Mouse (Mus musculus) neural tube, embryonic 14.5 days (tissue): ENCODE data around the gene Rs1. TPM values are rescaled to one million over a fixed set of nuclear protein-coding genes. Genes with fewer than 3 reads are reported as not detected.
A peak's percentile ranks its signal among the peaks of the same experiment; 100 is the strongest.
"Not testable (repeated sequence)": the region's sequence is repeated elsewhere in the genome, so short reads cannot be mapped to it uniquely, and the experiment has no call there.

ENCODE experiments used
- ATAC-seq: fragments of 200-750 bp; cut with Nextera tagmentation; 2 replicates; pipeline ENCODE4 v1.8.0; 2017; ENCODE audit warnings: low read depth, mild to moderate bottlenecking, moderate TSS enrichment, moderate library complexity
- H3K27ac ChIP-seq: fragments of 300-500 bp; sonication (generic); 2 replicates; pipeline ENCODE4 v1.5.1; 2014; ENCODE audit warnings: low read depth, mild to moderate bottlenecking, control low read depth, low read length, moderate library complexity, mixed read lengths
- H3K27me3 ChIP-seq: fragments of 300-500 bp; sonication (generic); 2 replicates; pipeline ENCODE4 v1.6.1; 2014; ENCODE audit warnings: low read length; ENCODE audit not compliant: control insufficient read depth, insufficient read depth
- H3K36me3 ChIP-seq: fragments of 300-500 bp; sonication (generic); 2 replicates; pipeline ENCODE4 v1.6.1; 2014; ENCODE audit warnings: low read length, mixed read lengths; ENCODE audit not compliant: control insufficient read depth, insufficient read depth
- H3K4me1 ChIP-seq: fragments of 300-500 bp; sonication (generic); 2 replicates; pipeline ENCODE4 v1.6.1; 2014; ENCODE audit warnings: low read length; ENCODE audit not compliant: control insufficient read depth, insufficient read depth
- H3K4me2 ChIP-seq: fragments of 300-500 bp; sonication (generic); 2 replicates; pipeline ENCODE4 v1.6.1; 2014; ENCODE audit warnings: mild to moderate bottlenecking, low read depth, low read length, control low read depth
- H3K4me3 ChIP-seq: fragments of 300-500 bp; sonication (generic); 2 replicates; pipeline ENCODE4 v1.5.1; 2014; ENCODE audit warnings: low read depth, low read length, control low read depth, mixed read lengths
- H3K9ac ChIP-seq: fragments of 300-500 bp; sonication (generic); replicated peaks from 2 replicates; pipeline ENCODE4 v1.6.1; 2014; ENCODE audit warnings: low read depth, mild to moderate bottlenecking, control low read depth, low read length, mixed read lengths
- H3K9me3 ChIP-seq: fragments of 300-500 bp; sonication (generic); 2 replicates; pipeline ENCODE4 v1.6.1; 2016; ENCODE audit warnings: low read length; ENCODE audit not compliant: control insufficient read depth
- WGBS: fragments of 180-500 bp; shearing (Covaris S2); extraction: QIAGEN DNeasy Blood & Tissue Kit; methylation state at CpG from one replicate; pipeline ENCODE4 v1.1.7; 2014; 5-methylcytosine and 5-hydroxymethylcytosine counted together
- polyA plus RNA-seq: library from polyadenylated mRNA; unstranded; fragments of >200 nt; fragmentation: Nextera tagmentation; extraction: Ambion mirVana; gene quantifications from 2 replicates; pipeline ENCODE4 v1.2.1, GENCODE M21; 2014

The Rs1 gene
- 0.04 and 0.08 TPM in 2 replicates for polyA plus RNA-seq

GRCm38 (mm10) chrX:160767713-160768112, at the start of gene Rs1:
Gene Rs1 (plus strand): TSS chrX:160768013.
- Histone ChIP-seq H3K4me2 (peak within 1 kb of the TSS; percentile 40), H3K4me1 (no peaks in the 10 kb centered on the region), H3K36me3 (no peaks in the 10 kb centered on the region), H3K9me3 (no peaks in the 10 kb centered on the region), H3K4me3 (peak within 1 kb of the TSS; percentile 40; the same call in 1 of the 2 replicates), H3K9ac (no peak within 1 kb of the TSS), H3K27ac (no peak within 1 kb of the TSS), H3K27me3 (no peaks in the 10 kb centered on the region)
- 89% methylated on average over 2 of the region's 2 CpGs for WGBS
- ATAC-seq = no peak

GRCm38 (mm10) chrX:160735650-160736049, 32.2 kb upstream of the Rs1 start, which contains the start of gene Ppef1:
Gene Ppef1 (minus strand): TSS chrX:160735765.
- no peaks in the 10 kb centered on the region for H3K4me1 ChIP-seq
- H3K9me3 ChIP-seq = no peaks in the 10 kb centered on the region
- no peak within 1 kb of the TSS for H3K4me2 ChIP-seq
- no peak within 1 kb of the TSS for H3K27ac ChIP-seq
- WGBS = 63% methylated on average over 5 of the region's 5 CpGs
- H3K36me3 ChIP-seq = no peaks in the 10 kb centered on the region
- no peak within 1 kb of the TSS for H3K9ac ChIP-seq
- H3K4me3 ChIP-seq = no peak within 1 kb of the TSS
- H3K27me3 ChIP-seq = no peaks in the 10 kb centered on the region
- ATAC-seq = peak; percentile 65; the same call in 1 of the 2 replicates

- ATAC-seq = no peak
- Histone ChIP-seq H3K4me1 (no peaks in the 10 kb centered on the region), H3K9ac (no peak overlapping the region), H3K9me3 (no peaks in the 10 kb centered on the region), H3K27me3 (no peaks in the 10 kb centered on the region), H3K4me3 (no peak overlapping the region), H3K36me3 (no peaks in the 10 kb centered on the region), H3K4me2 (no peak overlapping the region), H3K27ac (no peak overlapping the region)
- WGBS = 95% methylated on average over 1 of the region's 1 CpGs
These were observed 22.4 kb upstream of the Rs1 start for GRCm38 (mm10) chrX:160745399-160745798.

GRCm38 (mm10) chrX:160748653-160749052, 19.2 kb upstream of the Rs1 start:
- no peak for ATAC-seq

GRCm38 (mm10) chrX:160750808-160751207, 17.0 kb upstream of the Rs1 start:
- H3K27ac ChIP-seq = no peak overlapping the region
- H3K9ac ChIP-seq = no peak overlapping the region
- no peak overlapping the region for H3K4me3 ChIP-seq
- no peaks in the 10 kb centered on the region for H3K27me3 ChIP-seq
- no peaks in the 10 kb centered on the region for H3K4me1 ChIP-seq
- H3K4me2 ChIP-seq = no peak overlapping the region
- H3K9me3 ChIP-seq = no peaks in the 10 kb centered on the region
- no peaks in the 10 kb centered on the region for H3K36me3 ChIP-seq
- 95% methylated on average over 8 of the region's 8 CpGs for WGBS
- no peak for ATAC-seq

More at GRCm38 (mm10) chrX:160748653-160749052, 19.2 kb upstream of the Rs1 start:
- Histone ChIP-seq H3K9ac (no peak overlapping the region), H3K4me3 (no peak overlapping the region), H3K4me2 (no peak overlapping the region), H3K9me3 (no peaks in the 10 kb centered on the region), H3K27ac (no peak overlapping the region), H3K36me3 (no peaks in the 10 kb centered on the region), H3K27me3 (no peaks in the 10 kb centered on the region), H3K4me1 (no peaks in the 10 kb centered on the region)
- 83% methylated on average over 1 of the region's 1 CpGs for WGBS

GRCm38 (mm10) chrX:160765389-160766232, 2.2 kb upstream of the Rs1 start:
- no peak overlapping the region for H3K27ac ChIP-seq
- WGBS = 27% methylated on average over 30 of the region's 30 CpGs
- no peaks in the 10 kb centered on the region for H3K4me1 ChIP-seq
- H3K4me3 ChIP-seq = peak overlapping the region; percentile 40
- peak; percentile 99 for ATAC-seq
- H3K9ac ChIP-seq = no peak overlapping the region
- H3K9me3 ChIP-seq = no peaks in the 10 kb centered on the region
- H3K4me2 ChIP-seq = peak overlapping the region; percentile 40
- no peaks in the 10 kb centered on the region for H3K27me3 ChIP-seq
- no peaks in the 10 kb centered on the region for H3K36me3 ChIP-seq

GRCm38 (mm10) chrX:160766233-160766616, 1.6 kb upstream of the Rs1 start:
- no peaks in the 10 kb centered on the region for H3K4me1 ChIP-seq
- peak overlapping the region; percentile 40 for H3K4me2 ChIP-seq
- no peaks in the 10 kb centered on the region for H3K27me3 ChIP-seq
- H3K9me3 ChIP-seq = no peaks in the 10 kb centered on the region
- H3K4me3 ChIP-seq = peak overlapping the region; percentile 40
- whole genome bisulfite sequencing = 26% methylated on average over 15 of the region's 15 CpGs
- no peaks in the 10 kb centered on the region for H3K36me3 ChIP-seq
- no peak overlapping the region for H3K9ac ChIP-seq
- no peak overlapping the region for H3K27ac ChIP-seq
- peak; percentile 92 for ATAC-seq

- H3K9me3 ChIP-seq = not testable (repeated sequence)
These were observed 1.8 kb downstream of the Rs1 start for GRCm38 (mm10) chrX:160769622-160770021.

GRCm38 (mm10) chrX:160773033-160773432, 5.2 kb downstream of the Rs1 start:
- Histone ChIP-seq H3K4me1 (no peaks in the 10 kb centered on the region), H3K36me3 (no peaks in the 10 kb centered on the region), H3K27ac (no peak overlapping the region), H3K4me3 (no peak overlapping the region), H3K27me3 (no peaks in the 10 kb centered on the region), H3K9me3 (no peaks in the 10 kb centered on the region), H3K9ac (no peak overlapping the region), H3K4me2 (no peak overlapping the region)
- ATAC-seq = no peak
- 6% methylated on average over 1 of the region's 1 CpGs for WGBS

More at GRCm38 (mm10) chrX:160769622-160770021, 1.8 kb downstream of the Rs1 start:
- H3K4me2 ChIP-seq, H3K9ac ChIP-seq, H3K27ac ChIP-seq, H3K4me1 ChIP-seq, ATAC-seq, H3K27me3 ChIP-seq, H3K36me3 ChIP-seq, H3K4me3 ChIP-seq: not testable (repeated sequence)
- WGBS = 90% methylated on average over 3 of the region's 5 CpGs
